Mouse (Mus musculus) MEL (cell line): ENCODE measurements around the gene Stk32b.

Source experiments
- CTCF ChIP-seq, 3 experiments: IDR thresholded peaks in 2 of 3; conservative IDR thresholded peaks in 1 of 3; 2 replicates each; pipeline ENCODE4 v1.5.1; 2011 to 2012; ENCODE audit warnings: low read length in 3 of 3, low read depth in 2 of 3, mild to moderate bottlenecking in 2 of 3, improper control_type of control experiment in 1 of 3, inconsistent platforms in 1 of 3, mixed read lengths in 1 of 3, moderate library complexity in 1 of 3; ENCODE audit not compliant: control insufficient read depth in 1 of 3, insufficient read depth in 1 of 3, poor library complexity in 1 of 3, severe bottlenecking in 1 of 3
- EP300 ChIP-seq, 2 experiments: IDR thresholded peaks; 2 replicates each; pipeline ENCODE4 v1.6.1; 2011; ENCODE audit warnings: improper control_type of control experiment in 2 of 2, low read length in 2 of 2, low read depth in 1 of 2, mild to moderate bottlenecking in 1 of 2
- GABPA ChIP-seq: IDR thresholded peaks from 2 replicates; pipeline ENCODE4 v1.6.1; 2012; ENCODE audit warnings: low read depth, mild to moderate bottlenecking, inconsistent platforms, low read length, improper control_type of control experiment, moderate library complexity
- KAT2A ChIP-seq: conservative IDR thresholded peaks from 2 replicates; pipeline ENCODE4 v1.6.1; 2012; ENCODE audit warnings: low read depth, low read length, improper control_type of control experiment, inconsistent platforms
- MEF2A ChIP-seq: IDR thresholded peaks from 2 replicates; pipeline ENCODE4 v1.6.1; 2014; ENCODE audit warnings: low read depth, mild to moderate bottlenecking, inconsistent platforms, low read length, improper control_type of control experiment; ENCODE audit not compliant: poor library complexity, insufficient replicate concordance, severe bottlenecking; ENCODE audit errors: extremely low read depth
- NELFE ChIP-seq: IDR thresholded peaks from 2 replicates; pipeline ENCODE4 v1.6.1; 2011; ENCODE audit warnings: low read depth, low read length, improper control_type of control experiment
- POLR2A ChIP-seq, 2 experiments: IDR thresholded peaks; 2 replicates each; pipeline ENCODE4 v1.6.1; 2011 to 2012; ENCODE audit warnings: low read length in 2 of 2, mild to moderate bottlenecking in 2 of 2, control low read depth in 1 of 2, improper control_type of control experiment in 1 of 2, low read depth in 1 of 2, moderate library complexity in 1 of 2; ENCODE audit not compliant: control insufficient read depth in 1 of 2, insufficient read depth in 1 of 2, poor library complexity in 1 of 2
- POLR2AphosphoS5 ChIP-seq: IDR thresholded peaks from 2 replicates; pipeline ENCODE4 v1.6.1; 2012; ENCODE audit warnings: low read depth, borderline replicate concordance, mild to moderate bottlenecking, inconsistent platforms, low read length, moderate library complexity, mixed read lengths
- RAD21 ChIP-seq: IDR thresholded peaks from 2 replicates; pipeline ENCODE4 v1.6.1; 2011; ENCODE audit warnings: mild to moderate bottlenecking, low read depth, low read length, improper control_type of control experiment
- SIN3A ChIP-seq: IDR thresholded peaks from 2 replicates; pipeline ENCODE4 v1.6.1; 2012; ENCODE audit warnings: low read length, improper control_type of control experiment, inconsistent platforms
- ZNF384 ChIP-seq: IDR thresholded peaks from 2 replicates; pipeline ENCODE4 v1.6.1; 2012; ENCODE audit warnings: low read depth, mild to moderate bottlenecking, inconsistent platforms, low read length, improper control_type of control experiment

DNA sequence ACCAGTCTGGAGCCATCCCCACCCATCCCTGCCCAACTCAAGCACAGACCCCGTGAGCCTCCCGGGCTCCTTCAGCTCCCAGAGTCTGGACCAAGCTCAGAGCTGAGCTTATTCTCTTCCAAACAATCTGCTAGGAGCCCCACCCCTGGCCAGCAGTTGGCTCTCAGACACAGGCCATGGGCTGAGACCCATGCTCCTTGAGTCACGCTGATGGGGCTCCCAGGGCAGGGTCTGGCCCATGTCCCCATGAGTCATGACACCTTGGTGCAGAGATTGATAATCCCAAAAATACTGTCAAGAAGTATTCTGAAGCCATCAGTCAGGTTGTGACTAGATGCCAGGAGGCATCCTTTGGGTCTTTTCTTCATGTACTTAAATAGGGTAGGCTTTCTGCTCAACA lies 45.1 kb upstream of the Stk32b start:
- TF ChIP-seq MEF2A (no peak), CTCF (IDR thresholded peaks at IDR 0.05 in 2 of 3, conservative IDR thresholded peaks at IDR 0.05 in 1 of 3; ENCODE audit: control insufficient read depth in 1 of 3, insufficient read depth in 1 of 3, low read depth in 2 of 3, low read length in 3 of 3, poor library complexity in 1 of 3, severe bottlenecking in 1 of 3) (no peak), RAD21 (no peak), POLR2A (IDR thresholded peaks at IDR 0.05; ENCODE audit: control insufficient read depth in 1 of 2, insufficient read depth in 1 of 2, low read depth in 1 of 2, low read length in 2 of 2, poor library complexity in 1 of 2) (no peak), SIN3A (no peak), GABPA (no peak), EP300 (IDR thresholded peaks at IDR 0.05; ENCODE audit: low read depth in 1 of 2, low read length in 2 of 2) (no peak), POLR2AphosphoS5 (no peak), NELFE (no peak), KAT2A (no peak), ZNF384 (no peak)
